In genomic region chr9:28261078-28261753, GRCm38 (mm10) we compare ENCODE assay signal across 9 mouse cellular contexts.
A peak's percentile ranks its signal among the peaks of the same experiment; 100 is the strongest.
DNase-seq lines count a peak whose midpoint lies in the region; ATAC-seq lines count a peak whose summit lies in the region.
"Had no signal": no experiment of that assay in that cellular context is flagged by ENCODE, and none has a peak within 500 bp of the region (broad histone marks: within the 10 kb centered on the region; RNA-seq: fewer than 3 reads in every experiment).

No protein-coding gene starts in this region.

- intact Hi-C loops in left cerebral cortex, postnatal 4 days (cut with DNase I): loop anchor here (2.0 to 5.0 kb wide), 2 partner anchors 1152 to 1386 kb away; no protein-coding TSS in a partner anchor

- no peak overlapping the region for H3K4me2 ChIP-seq in midbrain, embryonic 15.5 days
- no peak overlapping the region for H3K4me2 ChIP-seq in stomach, embryonic 14.5 days (replicated peaks; ENCODE audit: low read depth, low read length)
- H3K4me2 ChIP-seq: stomach, embryonic 15.5 days had no signal

- no peak overlapping the region for H3K4me3 ChIP-seq in midbrain, embryonic 15.5 days
- H3K4me3 ChIP-seq in stomach, embryonic 14.5 days (ENCODE audit: low read depth, low read length): no peak overlapping the region
- H3K4me3 ChIP-seq: stomach, embryonic 15.5 days had no signal

- peaks cover 11% of the 10 kb centered on the region for H3K4me1 ChIP-seq in midbrain, embryonic 15.5 days
- H3K4me1 ChIP-seq in stomach, embryonic 14.5 days (ENCODE audit: control insufficient read depth, insufficient read depth, low read length): no peaks in the 10 kb centered on the region
- H3K4me1 ChIP-seq: stomach, embryonic 15.5 days had no signal

- 19% methylated on average over 7 of the region's 7 CpGs for WGBS in midbrain, embryonic 15.5 days
- WGBS in stomach, embryonic 14.5 days: 24% methylated on average over 7 of the region's 7 CpGs

- peak; percentile 42 to 44 for DNase-seq in urinary bladder, adult 18-20 months (ENCODE audit: low spot score in 2 of 2)
- no peak for DNase-seq in urinary bladder, postnatal 10 days (ENCODE audit: low spot score)
- peak; percentile 78 for DNase-seq in embryo, embryonic 11 days
- peak; percentile 13 for DNase-seq in gastrocnemius, postnatal 25 days
- DNase-seq in kidney, adult 11 months: peak; percentile 17
- peak; percentile 73 for DNase-seq in left cerebral cortex, postnatal 4 days

- H3K9me3 ChIP-seq in midbrain, embryonic 15.5 days: no peaks in the 10 kb centered on the region
- H3K9me3 ChIP-seq in stomach, embryonic 14.5 days (ENCODE audit: control insufficient read depth, low read depth, low read length): no peaks in the 10 kb centered on the region
- H3K9me3 ChIP-seq: stomach, embryonic 15.5 days had no signal

- peak; percentile 86 for ATAC-seq in midbrain, embryonic 15.5 days (replicated peaks)
- ATAC-seq in stomach, embryonic 14.5 days (ENCODE audit: insufficient number of reproducible peaks, insufficient read depth, low FRiP score, low read depth): peak; percentile 61; the same call in 1 of the 2 replicates

- H3K27ac ChIP-seq in midbrain, embryonic 15.5 days: peak overlapping the region; percentile 23; the same call in 1 of the 2 replicates
- no peak overlapping the region for H3K27ac ChIP-seq in stomach, embryonic 14.5 days (ENCODE audit: low read length)
- H3K27ac ChIP-seq: stomach, embryonic 15.5 days had no signal

- H3K27me3 ChIP-seq in midbrain, embryonic 15.5 days (replicated peaks): 0 out of 2 replicates have a peak, but pooled peaks cover 2% of the 10 kb centered on the region
- H3K27me3 ChIP-seq in stomach, embryonic 14.5 days (ENCODE audit: control insufficient read depth, insufficient read depth, low read length): no peaks in the 10 kb centered on the region
- H3K27me3 ChIP-seq: stomach, embryonic 15.5 days had no signal

- no peak overlapping the region for H3K9ac ChIP-seq in midbrain, embryonic 15.5 days
- no peak overlapping the region for H3K9ac ChIP-seq in stomach, embryonic 14.5 days (replicated peaks; ENCODE audit: low read depth, low read length)
- H3K9ac ChIP-seq: stomach, embryonic 15.5 days had no signal

- H3K36me3 ChIP-seq in midbrain, embryonic 15.5 days (replicated peaks): no peaks in the 10 kb centered on the region
- H3K36me3 ChIP-seq in stomach, embryonic 14.5 days (ENCODE audit: control insufficient read depth, insufficient read depth, low read length): no peaks in the 10 kb centered on the region
- H3K36me3 ChIP-seq: stomach, embryonic 15.5 days had no signal
